Mouse (Mus musculus): ENCODE data around the gene Pdcd6. TPM values are rescaled to one million over a fixed set of nuclear protein-coding genes. Genes with fewer than 3 reads are reported as not detected.

Gene Pdcd6
- 102 TPM for polyA plus RNA-seq (2014; fragmentation: Illumina TruSeq; extraction: RNeasy Lipid Tissue Mini Kit (QIAGEN cat#74804); ENCODE audit: low read depth, low replicate concordance)

GRCm38 (mm10) chr13:74317170-74317849 lies at the start of gene Pdcd6:
TSS of gene Pdcd6 (minus strand) at chr13:74317580.

GRCm38 (mm10) chr13:74363859-74364235 lies 46.5 kb upstream of the Pdcd6 start, which contains the start of gene Lrrc14b:
TSS of gene Lrrc14b (minus strand) at chr13:74364005.

GRCm38 (mm10) chr13:74349566-74350434 lies 32.4 kb upstream of the Pdcd6 start, which contains the start of the genes Sdha and Ccdc127:
TSS of gene Sdha (minus strand) at chr13:74350280.
TSS of gene Ccdc127 (plus strand) at chr13:74350309.

GRCm38 (mm10) chr13:74292167-74292566 lies 25.2 kb downstream of the Pdcd6 start, which contains the start of gene Ahrr:
TSS of gene Ahrr (minus strand) at chr13:74292331.

Other genes with a start within 250 kb of the Pdcd6 start
- not detected for gene Slc9a3, start 196.1 kb downstream of the Pdcd6 start, polyA plus RNA-seq (2014; fragmentation: Illumina TruSeq; extraction: RNeasy Lipid Tissue Mini Kit (QIAGEN cat#74804); ENCODE audit: low read depth, low replicate concordance)
- gene Exoc3, start 108.8 kb downstream of the Pdcd6 start, polyA plus RNA-seq (2014; fragmentation: Illumina TruSeq; extraction: RNeasy Lipid Tissue Mini Kit (QIAGEN cat#74804); ENCODE audit: low read depth, low replicate concordance): 16.1 TPM
- not detected for gene Ahrr, start 25.2 kb downstream of the Pdcd6 start, polyA plus RNA-seq (2014; fragmentation: Illumina TruSeq; extraction: RNeasy Lipid Tissue Mini Kit (QIAGEN cat#74804); ENCODE audit: low read depth, low replicate concordance)
- 371 TPM for gene Sdha, start 32.7 kb upstream of the Pdcd6 start, polyA plus RNA-seq (2014; fragmentation: Illumina TruSeq; extraction: RNeasy Lipid Tissue Mini Kit (QIAGEN cat#74804); ENCODE audit: low read depth, low replicate concordance)
- gene Ccdc127, start 32.7 kb upstream of the Pdcd6 start, polyA plus RNA-seq (2014; fragmentation: Illumina TruSeq; extraction: RNeasy Lipid Tissue Mini Kit (QIAGEN cat#74804); ENCODE audit: low read depth, low replicate concordance): 14.6 TPM
- 0.21 TPM for gene Lrrc14b, start 46.4 kb upstream of the Pdcd6 start, polyA plus RNA-seq (2014; fragmentation: Illumina TruSeq; extraction: RNeasy Lipid Tissue Mini Kit (QIAGEN cat#74804); ENCODE audit: low read depth, low replicate concordance)
- gene Zfp72, start 73.3 kb upstream of the Pdcd6 start, polyA plus RNA-seq (2014; fragmentation: Illumina TruSeq; extraction: RNeasy Lipid Tissue Mini Kit (QIAGEN cat#74804); ENCODE audit: low read depth, low replicate concordance): 8.0 TPM
- gene Ftl1-ps1, start 82.1 kb upstream of the Pdcd6 start, polyA plus RNA-seq (2014; fragmentation: Illumina TruSeq; extraction: RNeasy Lipid Tissue Mini Kit (QIAGEN cat#74804); ENCODE audit: low read depth, low replicate concordance): 15.5 TPM
- gene Zfp825, start 176.4 kb upstream of the Pdcd6 start, polyA plus RNA-seq (2014; fragmentation: Illumina TruSeq; extraction: RNeasy Lipid Tissue Mini Kit (QIAGEN cat#74804); ENCODE audit: low read depth, low replicate concordance): 104 TPM